Mouse (Mus musculus) liver, embryonic 16.5 days (tissue): ENCODE measurements at regions not wholly inside any gene's neighbourhood (a gene's known extent, or its start where the extent isn't known, plus 50 kb on each side); places are given as distances from the start of the nearest gene placed in this dataset.

Source experiments
- ATAC-seq: fragments of 200-750 bp; cut with Nextera tagmentation; 2 replicates; pipeline ENCODE4 v1.8.0; 2017; ENCODE audit warnings: low read depth, mild to moderate bottlenecking, moderate number of reproducible peaks, moderate library complexity
- H3K27ac ChIP-seq: fragments of 300-500 bp; sonication (generic); 2 replicates; pipeline ENCODE4 v1.5.1; 2014; ENCODE audit warnings: mild to moderate bottlenecking, low read length
- H3K27me3 ChIP-seq: fragments of 300-500 bp; sonication (generic); 2 replicates; pipeline ENCODE4 v1.6.1; 2014; ENCODE audit warnings: low read depth, low read length, mixed read lengths; ENCODE audit not compliant: control insufficient read depth, insufficient read depth
- H3K36me3 ChIP-seq: fragments of 300-500 bp; sonication (generic); 2 replicates; pipeline ENCODE4 v1.6.1; 2014; ENCODE audit warnings: mild to moderate bottlenecking; ENCODE audit not compliant: control insufficient read depth, insufficient read depth
- H3K4me1 ChIP-seq: fragments of 300-500 bp; sonication (generic); 2 replicates; pipeline ENCODE4 v1.6.1; 2014; ENCODE audit warnings: low read depth, low read length, mixed read lengths; ENCODE audit not compliant: control insufficient read depth
- H3K4me2 ChIP-seq: fragments of 300-500 bp; sonication (generic); 2 replicates; pipeline ENCODE4 v1.6.1; 2014; ENCODE audit warnings: low read depth, low read length, mixed read lengths
- H3K4me3 ChIP-seq: fragments of 300-500 bp; sonication (generic); 2 replicates; pipeline ENCODE4 v1.5.1; 2014; ENCODE audit warnings: low read depth, mild to moderate bottlenecking, low read length
- H3K9ac ChIP-seq: fragments of 300-500 bp; sonication (generic); 2 replicates; pipeline ENCODE4 v1.6.1; 2014; ENCODE audit warnings: low read depth, low read length
- H3K9me3 ChIP-seq: fragments of 300-500 bp; sonication (generic); replicated peaks from 2 replicates; pipeline ENCODE4 v1.6.1; 2016; ENCODE audit warnings: low read length; ENCODE audit not compliant: control insufficient read depth
- WGBS: fragments of 180-500 bp; shearing (Covaris S2); extraction: QIAGEN DNeasy Blood & Tissue Kit; methylation state at CpG from one replicate; pipeline ENCODE4 v1.1.7; 2014; ENCODE audit not compliant: insufficient replicate concordance; 5-methylcytosine and 5-hydroxymethylcytosine counted together

DNA sequence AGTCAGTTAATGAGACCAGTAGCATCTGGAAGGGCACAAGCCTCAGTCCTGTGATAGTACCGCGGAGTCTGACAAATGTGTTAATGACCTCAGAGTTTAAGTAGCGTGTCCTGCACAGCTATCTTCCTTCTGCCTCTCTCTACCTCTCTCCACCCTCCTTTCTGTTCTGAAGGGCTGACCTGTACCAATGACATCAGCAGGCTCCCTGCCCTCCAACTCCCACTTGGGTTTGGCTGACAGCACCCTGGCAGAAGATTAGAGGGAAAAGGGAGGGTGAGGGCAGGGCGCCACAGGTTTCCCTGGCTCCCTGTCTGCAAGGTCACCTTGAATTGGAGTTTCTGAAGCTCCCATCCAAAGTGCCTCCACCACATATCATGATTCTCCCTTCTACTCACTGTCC, 452.0 kb downstream of the Tns1 start:
- ATAC-seq = no peak
- Histone ChIP-seq H3K4me1 (no peaks in the 10 kb centered on the region), H3K4me2 (no peak overlapping the region), H3K27ac (no peak overlapping the region), H3K9ac (no peak overlapping the region), H3K36me3 (no peaks in the 10 kb centered on the region), H3K27me3 (no peaks in the 10 kb centered on the region), H3K9me3 (no peaks in the 10 kb centered on the region), H3K4me3 (no peak overlapping the region)
- WGBS = 60% methylated on average over 4 of the region's 4 CpGs

DNA sequence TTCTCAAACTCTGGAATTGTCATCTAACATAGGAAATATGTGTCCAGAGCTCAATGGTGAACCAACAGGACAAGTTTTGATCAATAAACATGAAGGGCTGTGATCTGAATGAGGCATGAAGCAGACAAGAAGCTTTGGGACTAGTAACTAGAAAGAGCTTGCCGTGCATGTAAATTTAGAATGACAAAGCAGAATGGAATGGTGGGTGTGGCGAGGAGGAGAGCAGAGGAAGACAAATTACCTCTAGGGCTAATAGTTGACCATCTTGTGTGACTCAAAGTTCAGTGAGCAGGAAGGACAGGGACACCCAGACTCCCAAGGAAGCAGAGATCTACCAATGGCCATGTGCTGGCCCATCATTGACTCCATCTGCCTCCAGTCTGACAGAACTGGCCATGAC, 455.6 kb downstream of the Tns1 start:
- Histone ChIP-seq H3K4me2 (no peak overlapping the region), H3K9ac (no peak overlapping the region), H3K4me3 (no peak overlapping the region), H3K9me3 (no peaks in the 10 kb centered on the region), H3K36me3 (no peaks in the 10 kb centered on the region), H3K4me1 (no peaks in the 10 kb centered on the region), H3K27ac (no peak overlapping the region), H3K27me3 (no peaks in the 10 kb centered on the region)
- no peak for ATAC-seq
- WGBS = 51% methylated on average over 2 of the region's 2 CpGs

DNA sequence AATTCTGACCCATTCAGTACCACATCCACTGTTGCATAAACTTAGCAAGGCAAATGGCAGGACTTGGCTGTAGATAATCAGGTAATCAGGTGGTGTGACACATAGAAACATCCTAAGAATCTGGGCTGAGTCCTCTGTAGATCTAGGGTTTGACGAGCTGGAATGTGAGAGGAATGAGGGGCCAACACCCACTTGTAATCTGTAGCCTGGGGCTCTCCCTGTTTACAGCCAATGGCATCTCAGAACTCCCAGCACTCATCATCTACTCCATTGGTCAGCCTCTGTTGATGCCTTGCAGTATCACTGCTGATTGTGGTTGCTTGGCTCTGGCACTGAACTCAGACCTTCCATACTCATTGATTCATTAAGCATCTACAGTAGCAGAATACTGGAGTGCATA, 460.7 kb downstream of the Tns1 start:
- Histone ChIP-seq H3K9ac (no peak overlapping the region), H3K4me1 (no peaks in the 10 kb centered on the region), H3K36me3 (no peaks in the 10 kb centered on the region), H3K4me2 (no peak overlapping the region), H3K9me3 (no peaks in the 10 kb centered on the region), H3K27me3 (no peaks in the 10 kb centered on the region), H3K4me3 (no peak overlapping the region), H3K27ac (no peak overlapping the region)
- no peak for ATAC-seq
- WGBS = 42% methylated on average over 1 of the region's 1 CpGs

DNA sequence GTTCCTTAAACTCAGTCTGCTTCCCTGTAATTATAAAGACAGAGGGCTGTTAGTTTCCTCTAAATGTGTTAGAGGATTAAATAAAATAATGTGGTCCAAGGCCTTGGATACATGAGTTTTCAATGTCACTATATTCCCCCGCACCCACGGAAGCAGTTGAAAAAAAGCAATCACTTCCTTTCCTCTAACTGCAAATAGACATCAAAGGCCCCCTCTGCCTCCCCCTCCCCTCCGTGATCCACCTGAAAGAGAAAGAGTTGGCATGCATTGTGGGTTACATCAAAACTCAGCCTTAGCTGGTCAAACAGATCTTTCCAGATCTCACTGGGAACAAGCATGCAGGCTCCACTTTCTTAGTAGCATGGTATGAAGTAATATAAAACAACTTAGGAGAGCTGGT, 479.2 kb downstream of the Tns1 start:
- Histone ChIP-seq H3K27ac (no peak overlapping the region), H3K4me2 (no peak overlapping the region), H3K9ac (no peak overlapping the region), H3K4me3 (no peak overlapping the region), H3K36me3 (no peaks in the 10 kb centered on the region), H3K9me3 (no peaks in the 10 kb centered on the region), H3K4me1 (no peaks in the 10 kb centered on the region), H3K27me3 (no peaks in the 10 kb centered on the region)
- 53% methylated on average over 3 of the region's 3 CpGs for WGBS
- ATAC-seq = no peak

DNA sequence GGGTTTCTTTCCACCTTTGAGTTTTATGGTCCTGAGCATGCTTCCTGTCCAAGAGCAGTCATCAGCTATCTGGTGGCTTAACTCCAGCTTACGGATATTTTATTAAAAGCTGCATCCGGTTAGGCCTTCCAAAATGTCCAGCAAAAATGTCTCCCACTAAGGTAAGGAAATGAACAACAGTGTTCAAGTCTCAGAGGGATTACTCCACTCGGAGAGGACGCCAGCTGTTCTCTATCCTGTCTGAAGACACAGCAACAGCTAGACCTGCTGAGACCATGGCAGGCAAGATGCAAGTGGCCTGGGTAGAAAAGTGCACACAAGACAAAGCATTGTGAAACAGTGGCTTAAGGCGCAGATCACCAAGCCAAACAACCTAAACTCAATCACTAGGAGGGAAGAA, 479.9 kb downstream of the Tns1 start:
- Histone ChIP-seq H3K4me1 (no peaks in the 10 kb centered on the region), H3K27me3 (no peaks in the 10 kb centered on the region), H3K4me2 (no peak overlapping the region), H3K4me3 (no peak overlapping the region), H3K9ac (no peak overlapping the region), H3K27ac (no peak overlapping the region), H3K36me3 (no peaks in the 10 kb centered on the region), H3K9me3 (no peaks in the 10 kb centered on the region)
- no peak for ATAC-seq
- WGBS = 58% methylated on average over 5 of the region's 5 CpGs

DNA sequence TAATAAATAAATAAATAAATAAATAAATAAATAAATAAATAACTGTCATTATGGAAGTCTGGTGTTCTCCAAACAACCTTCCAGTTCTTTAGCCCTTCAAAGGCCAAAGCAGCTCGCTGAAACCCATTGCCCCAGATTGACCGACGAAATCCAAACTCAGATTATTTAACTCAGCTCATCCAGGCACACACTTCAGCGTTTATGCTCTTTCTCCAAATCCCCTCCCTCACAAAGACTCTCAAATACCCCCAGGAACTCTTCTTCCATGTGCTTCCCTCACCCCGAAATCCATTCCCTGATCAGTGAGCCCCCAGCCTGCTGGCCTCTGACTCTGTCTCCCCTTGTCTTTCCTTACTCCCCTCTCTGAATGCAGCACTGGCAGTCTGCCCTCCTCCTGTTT, 480.8 kb downstream of the Tns1 start:
- Histone ChIP-seq H3K27ac (no peak overlapping the region), H3K4me2 (no peak overlapping the region), H3K9ac (no peak overlapping the region), H3K4me3 (no peak overlapping the region), H3K4me1 (no peaks in the 10 kb centered on the region), H3K9me3 (no peaks in the 10 kb centered on the region), H3K36me3 (no peaks in the 10 kb centered on the region), H3K27me3 (no peaks in the 10 kb centered on the region)
- ATAC-seq = no peak
- WGBS = 59% methylated on average over 5 of the region's 5 CpGs

DNA sequence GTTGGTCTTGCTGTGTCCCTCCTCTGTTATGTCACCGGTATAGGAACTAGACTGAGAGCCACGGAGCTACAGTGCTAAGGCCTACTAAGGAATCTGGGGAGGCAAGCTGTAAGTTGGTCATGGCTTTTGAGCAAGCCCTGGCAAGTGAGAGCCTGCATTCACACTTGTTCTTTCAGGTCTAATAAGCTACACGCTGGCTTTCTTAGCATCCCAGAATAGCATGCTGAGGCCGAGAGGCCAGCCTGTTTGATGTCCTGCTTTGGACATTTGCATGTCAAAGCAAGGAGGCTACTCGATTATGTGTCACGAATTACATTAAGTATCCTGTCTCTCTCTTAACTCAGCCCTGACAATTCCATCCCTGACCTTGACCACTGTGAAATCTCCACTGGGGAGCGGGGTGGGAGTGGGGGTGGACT, 481.5 kb downstream of the Tns1 start:
- no peak overlapping the region for H3K4me2 ChIP-seq
- H3K4me3 ChIP-seq = no peak overlapping the region
- H3K9ac ChIP-seq = no peak overlapping the region
- H3K36me3 ChIP-seq = no peaks in the 10 kb centered on the region
- no peak overlapping the region for H3K27ac ChIP-seq
- H3K9me3 ChIP-seq = no peaks in the 10 kb centered on the region
- no peak for ATAC-seq
- WGBS = 36% methylated on average over 7 of the region's 7 CpGs
- H3K4me1 ChIP-seq = no peaks in the 10 kb centered on the region
- no peaks in the 10 kb centered on the region for H3K27me3 ChIP-seq

DNA sequence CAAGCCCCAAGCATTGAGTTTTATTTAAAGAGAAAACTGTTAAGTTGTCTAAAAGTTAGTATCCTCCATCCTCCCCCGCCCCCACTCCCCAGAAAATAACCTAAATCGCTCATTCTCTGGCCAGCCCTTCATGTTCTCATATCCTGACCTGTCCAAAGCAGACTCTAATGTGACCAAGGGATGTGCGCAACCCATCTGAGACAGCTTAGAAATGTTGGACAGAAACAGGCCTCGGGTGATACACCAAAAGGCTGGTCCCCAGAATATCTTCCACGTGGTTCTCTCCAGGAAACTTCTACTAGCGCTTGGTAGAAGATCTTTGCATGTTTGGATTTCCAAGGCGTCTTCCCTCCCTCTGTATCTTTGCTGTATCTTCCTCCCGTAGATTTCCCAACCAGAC, 482.8 kb downstream of the Tns1 start:
- Histone ChIP-seq H3K9ac (no peak overlapping the region), H3K27me3 (no peaks in the 10 kb centered on the region), H3K36me3 (no peaks in the 10 kb centered on the region), H3K9me3 (no peaks in the 10 kb centered on the region), H3K27ac (no peak overlapping the region), H3K4me1 (no peaks in the 10 kb centered on the region), H3K4me2 (no peak overlapping the region), H3K4me3 (no peak overlapping the region)
- 70% methylated on average over 8 of the region's 8 CpGs for WGBS
- no peak for ATAC-seq

DNA sequence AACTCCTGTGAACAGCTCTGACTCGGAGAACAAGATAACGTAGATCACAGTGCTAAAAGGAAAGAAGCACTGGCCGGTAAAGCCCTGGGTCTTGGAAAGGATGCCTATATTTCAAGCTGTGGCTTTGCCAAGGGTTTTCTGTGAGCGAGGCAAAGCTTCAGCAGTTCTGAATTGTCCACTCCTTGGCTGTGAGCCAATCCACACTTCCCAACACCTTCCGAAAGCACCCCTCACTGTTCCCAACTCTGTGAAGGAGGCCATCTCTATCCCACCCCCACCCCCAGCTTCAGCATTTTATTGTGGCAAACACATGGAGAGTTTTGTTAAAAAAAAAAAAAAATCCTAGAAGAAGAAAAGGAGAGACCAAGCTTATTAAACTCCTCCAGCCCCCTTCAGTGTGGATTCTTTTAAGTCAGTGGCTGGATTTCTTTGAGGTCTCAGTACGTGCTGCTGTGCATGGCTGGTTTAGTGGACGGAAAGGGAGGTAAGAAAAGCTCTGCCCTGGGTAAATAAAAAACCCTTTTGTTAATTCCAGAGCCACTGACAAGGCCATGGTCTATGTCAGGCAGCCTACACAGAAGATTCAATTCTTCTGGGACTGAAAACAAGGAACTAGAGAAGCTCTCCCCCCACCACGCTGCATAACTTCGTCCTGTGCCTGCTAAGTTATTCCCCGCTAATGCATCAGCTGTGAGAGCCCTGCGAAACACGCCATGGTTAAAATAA, 483.4 kb downstream of the Tns1 start:
- Histone ChIP-seq H3K9ac (no peak overlapping the region), H3K27me3 (no peaks in the 10 kb centered on the region), H3K4me2 (no peak overlapping the region), H3K27ac (no peak overlapping the region), H3K4me3 (no peak overlapping the region), H3K36me3 (no peaks in the 10 kb centered on the region), H3K4me1 (no peaks in the 10 kb centered on the region), H3K9me3 (no peaks in the 10 kb centered on the region)
- 56% methylated on average over 12 of the region's 12 CpGs for WGBS
- ATAC-seq = no peak
